In genomic region chr6:83098411-83098810, GRCm38 (mm10) we compare ENCODE assay signal across 24 mouse cellular contexts. TPM values are rescaled to one million over a fixed set of nuclear protein-coding genes. Genes with fewer than 3 reads are reported as not detected.
DNase-seq lines count a peak whose midpoint lies in the region; ATAC-seq lines count a peak whose summit lies in the region.
"Had no signal": no experiment of that assay in that cellular context is flagged by ENCODE, and none has a peak within 500 bp of the region (broad histone marks: within the 10 kb centered on the region; RNA-seq: fewer than 3 reads in every experiment).

No protein-coding gene starts in this region.

- H3K4me2 ChIP-seq in kidney, embryonic 14.5 days (replicated peaks; ENCODE audit: low read depth, low read length), result no peak overlapping the region
- H3K4me2 ChIP-seq in liver, embryonic 11.5 days, result no peak overlapping the region
- H3K4me2 ChIP-seq: heart, embryonic 12.5 days; limb, embryonic 12.5 days; liver, embryonic 12.5 days; midbrain, embryonic 11.5 days; neural tube, embryonic 15.5 days had no signal

- H3K4me3 ChIP-seq in kidney, embryonic 14.5 days (ENCODE audit: low read length), result no peak overlapping the region
- H3K4me3 ChIP-seq in liver, embryonic 11.5 days (ENCODE audit: low read depth, low read length), result no peak overlapping the region
- H3K4me3 ChIP-seq in midbrain, embryonic 10.5 days, result no peak overlapping the region
- H3K4me3 ChIP-seq: embryonic facial prominence, embryonic 10.5 days; heart, embryonic 12.5 days; layer of hippocampus, adult 2 months; limb, embryonic 12.5 days; liver, embryonic 12.5 days; neural tube, embryonic 15.5 days had no signal

- H3K27ac ChIP-seq in kidney, embryonic 14.5 days (ENCODE audit: low read depth, low read length), result no peak overlapping the region; the same call in 1 of the 2 replicates
- no peak overlapping the region for H3K27ac ChIP-seq in liver, embryonic 11.5 days (ENCODE audit: low read depth, low read length)
- H3K27ac ChIP-seq in midbrain, embryonic 10.5 days (replicated peaks), result no peak overlapping the region
- H3K27ac ChIP-seq: embryonic facial prominence, embryonic 10.5 days; layer of hippocampus, adult 2 months; limb, embryonic 12.5 days; liver, embryonic 12.5 days; neural tube, embryonic 15.5 days had no signal

- H3K27me3 ChIP-seq in kidney, embryonic 14.5 days (ENCODE audit: control insufficient read depth, insufficient read depth, low read length), result no peaks in the 10 kb centered on the region
- H3K27me3 ChIP-seq in liver, embryonic 11.5 days (replicated peaks; ENCODE audit: control insufficient read depth, insufficient read depth, low read length), result no peaks in the 10 kb centered on the region; the same call in none of the 2 replicates
- H3K27me3 ChIP-seq in midbrain, embryonic 10.5 days (ENCODE audit: low read depth, poor library complexity, severe bottlenecking), result peaks cover 31% of the 10 kb centered on the region

- H3K9ac ChIP-seq in kidney, embryonic 14.5 days (ENCODE audit: low read depth, low read length), result no peak overlapping the region
- H3K9ac ChIP-seq in liver, embryonic 11.5 days (ENCODE audit: low read depth, low read length), result no peak overlapping the region
- H3K9ac ChIP-seq: heart, embryonic 12.5 days; limb, embryonic 12.5 days; liver, embryonic 12.5 days; neural tube, embryonic 15.5 days had no signal

- WGBS in kidney, embryonic 14.5 days, result 23% methylated on average over 2 of the region's 2 CpGs
- 59% methylated on average over 2 of the region's 2 CpGs for WGBS in liver, embryonic 11.5 days
- WGBS in midbrain, embryonic 10.5 days, result 83% methylated on average over 2 of the region's 2 CpGs

- no peak for ATAC-seq in kidney, embryonic 14.5 days (ENCODE audit: low FRiP score, low TSS enrichment)
- ATAC-seq in liver, embryonic 11.5 days (replicated peaks; ENCODE audit: low FRiP score), result no peak
- ATAC-seq: intestine, postnatal 0 days; liver, embryonic 12.5 days had no signal

- peak; percentile 70 for DNase-seq in kidney, adult 11 months
- peak; percentile 52 for DNase-seq in adipocyte (ENCODE audit: low spot score)
- DNase-seq in kidney, adult 9 months, result peak; percentile 93
- DNase-seq in kidney, postnatal 36 days, result peak; percentile 62 to 81
- DNase-seq in liver, embryonic 11.5 days (ENCODE audit: low spot score), result no peak
- DNase-seq in midbrain, embryonic 10.5 days (ENCODE audit: low spot score), result no peak
- DNase-seq: B cell, adult 2 months; cerebellum, adult 9-10 months; gastrocnemius, postnatal 25 days; heart, adult 18-20 months; heart, postnatal 10 days; layer of hippocampus, postnatal 36 days; lung, adult 18-20 months; lung, postnatal 10 days had no signal

- H3K36me3 ChIP-seq in kidney, embryonic 14.5 days (ENCODE audit: control insufficient read depth, insufficient read depth, low read length), result no peaks in the 10 kb centered on the region
- H3K36me3 ChIP-seq in liver, embryonic 11.5 days (ENCODE audit: control insufficient read depth, insufficient read depth, low read length), result no peaks in the 10 kb centered on the region
- no peaks in the 10 kb centered on the region for H3K36me3 ChIP-seq in midbrain, embryonic 10.5 days
- H3K36me3 ChIP-seq: embryonic facial prominence, embryonic 10.5 days; heart, embryonic 12.5 days; limb, embryonic 12.5 days; neural tube, embryonic 15.5 days had no signal

- H3K4me1 ChIP-seq in kidney, embryonic 14.5 days (ENCODE audit: control insufficient read depth, insufficient read depth, low read length), result peaks cover 11% of the 10 kb centered on the region
- H3K4me1 ChIP-seq in liver, embryonic 11.5 days (replicated peaks; ENCODE audit: control insufficient read depth, insufficient read depth, low read length), result peaks cover 20% of the 10 kb centered on the region
- peaks cover 29% of the 10 kb centered on the region for H3K4me1 ChIP-seq in midbrain, embryonic 10.5 days

- no peaks in the 10 kb centered on the region; the same call in 1 of the 2 replicates for H3K9me3 ChIP-seq in kidney, embryonic 14.5 days (ENCODE audit: control insufficient read depth, low read length)
- no peaks in the 10 kb centered on the region for H3K9me3 ChIP-seq in liver, embryonic 11.5 days (ENCODE audit: control insufficient read depth, low read length)
- no peaks in the 10 kb centered on the region for H3K9me3 ChIP-seq in midbrain, embryonic 10.5 days (replicated peaks)
- H3K9me3 ChIP-seq: liver, embryonic 12.5 days; neural tube, embryonic 15.5 days had no signal

RNA-seq across cellular contexts. Expression of gene Ccdc142, which starts 3.0 kb away (rescaled TPM):
- 1.6 and 2.4 TPM in 2 replicates for polyA plus RNA-seq in kidney, embryonic 14.5 days (2014; fragmentation: Nextera tagmentation; extraction: Ambion mirVana)
- 2.0 and 2.5 TPM in 2 replicates for polyA plus RNA-seq in liver, embryonic 11.5 days (2014; fragmentation: Nextera tagmentation; extraction: Ambion mirVana)
- polyA plus RNA-seq in midbrain, embryonic 10.5 days (2016; fragmentation: Nextera tagmentation; extraction: Ambion mirVana), result 2.0 and 3.1 TPM in 2 replicates

RNA-seq across cellular contexts. Expression of gene Gm42688, which starts 3.0 kb away (rescaled TPM):
- polyA plus RNA-seq in kidney, embryonic 14.5 days (2014; fragmentation: Nextera tagmentation; extraction: Ambion mirVana), result 2.4 and 3.5 TPM in 2 replicates
- 2.7 and 2.9 TPM in 2 replicates for polyA plus RNA-seq in liver, embryonic 11.5 days (2014; fragmentation: Nextera tagmentation; extraction: Ambion mirVana)
- polyA plus RNA-seq in midbrain, embryonic 10.5 days (2016; fragmentation: Nextera tagmentation; extraction: Ambion mirVana), result 2.4 and 3.1 TPM in 2 replicates

RNA-seq across cellular contexts. Expression of gene Mrpl53, which starts 10.4 kb away (rescaled TPM):
- 139 and 169 TPM in 2 replicates for polyA plus RNA-seq in kidney, embryonic 14.5 days (2014; fragmentation: Nextera tagmentation; extraction: Ambion mirVana)
- 110 and 115 TPM in 2 replicates for polyA plus RNA-seq in liver, embryonic 11.5 days (2014; fragmentation: Nextera tagmentation; extraction: Ambion mirVana)
- polyA plus RNA-seq in midbrain, embryonic 10.5 days (2016; fragmentation: Nextera tagmentation; extraction: Ambion mirVana), result 148 and 153 TPM in 2 replicates

RNA-seq across cellular contexts. Expression of gene Lbx2, which starts 12.2 kb away (rescaled TPM):
- 8.3 and 8.8 TPM in 2 replicates for polyA plus RNA-seq in kidney, embryonic 14.5 days (2014; fragmentation: Nextera tagmentation; extraction: Ambion mirVana)
- polyA plus RNA-seq in liver, embryonic 11.5 days (2014; fragmentation: Nextera tagmentation; extraction: Ambion mirVana), result 0.53 and 0.73 TPM in 2 replicates
- polyA plus RNA-seq in midbrain, embryonic 10.5 days (2016; fragmentation: Nextera tagmentation; extraction: Ambion mirVana), result 0.29 and 0.73 TPM in 2 replicates
- polyA plus RNA-seq: hindbrain, embryonic 11.5 days had no signal

RNA-seq across cellular contexts. Expression of gene Mogs, which starts 16.9 kb away (rescaled TPM):
- 37.8 and 57.4 TPM in 2 replicates for polyA plus RNA-seq in kidney, embryonic 14.5 days (2014; fragmentation: Nextera tagmentation; extraction: Ambion mirVana)
- 88.9 and 89.6 TPM in 2 replicates for polyA plus RNA-seq in liver, embryonic 11.5 days (2014; fragmentation: Nextera tagmentation; extraction: Ambion mirVana)
- 31.8 and 33.7 TPM in 2 replicates for polyA plus RNA-seq in midbrain, embryonic 10.5 days (2016; fragmentation: Nextera tagmentation; extraction: Ambion mirVana)

Comparison
In these comparisons a context has a peak if more than half of its experiments do, and no peak if none do; other contexts are left out.
1. DNase-seq: peak in kidney, adult 11 months (single experiment), adipocyte (single experiment), kidney, adult 9 months (single experiment) and kidney, postnatal 36 days (2 of 2); none in liver, embryonic 11.5 days (single experiment) and midbrain, embryonic 10.5 days (single experiment).